Mouse (Mus musculus): ENCODE data around the gene Mfsd4a.

DNA sequence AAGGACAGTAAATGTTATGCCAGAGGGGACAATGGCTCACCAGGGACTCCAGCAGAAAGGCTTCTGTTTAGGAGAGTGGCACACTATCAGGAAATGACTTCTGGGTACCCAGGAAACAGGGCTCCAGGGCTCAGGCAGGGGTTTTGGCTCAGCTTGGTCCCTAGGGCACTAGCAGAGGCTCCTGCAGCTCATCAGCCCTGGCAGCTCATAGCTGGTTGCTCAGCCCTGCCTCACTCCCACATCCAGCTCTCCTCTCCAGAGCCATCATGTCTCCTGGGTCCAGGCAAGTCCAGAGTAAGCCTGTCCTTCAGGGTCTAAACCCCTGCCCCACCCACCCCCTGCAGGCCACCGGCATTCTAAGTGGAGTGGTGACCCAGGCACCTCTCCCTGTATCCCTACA, 43.5 kb upstream of the Mfsd4a start:
- TF ChIP-seq POLR2A (IDR thresholded peaks at IDR 0.05; ENCODE audit: insufficient read depth, low read length) (no peak), CTCF (IDR thresholded peaks at IDR 0.05; ENCODE audit: low read depth, low read length) (no peak)

Measured in ES-Bruce4 (cell line).